In genomic region chr1:153900381-153900780, GRCm38 (mm10) we compare ENCODE assay signal across 8 mouse cellular contexts. TPM values are rescaled to one million over a fixed set of nuclear protein-coding genes. Genes with fewer than 3 reads are reported as not detected.
DNase-seq lines count a peak whose midpoint lies in the region; ATAC-seq and TF ChIP-seq lines count a peak whose summit lies in the region.

No protein-coding gene starts in this region.

- H3K9me3 ChIP-seq in forebrain, embryonic 13.5 days (replicated peaks): no peaks in the 10 kb centered on the region
- no peaks in the 10 kb centered on the region for H3K9me3 ChIP-seq in kidney, postnatal 0 days (replicated peaks; ENCODE audit: low read length)
- H3K9me3 ChIP-seq in midbrain, embryonic 14.5 days (ENCODE audit: control insufficient read depth, low read length): no peaks in the 10 kb centered on the region

- TF ChIP-seq POLR2A in lung, adult 2 months (IDR thresholded peaks at IDR 0.05; ENCODE audit: borderline replicate concordance, extremely low read depth, low read depth, low read length): no peak; the same call in 1 of the 2 replicates

- ATAC-seq in forebrain, embryonic 13.5 days: peak; percentile 41
- ATAC-seq in kidney, postnatal 0 days (replicated peaks; ENCODE audit: low FRiP score, low read depth): peak; percentile 9
- peak; percentile 60 for ATAC-seq in midbrain, embryonic 14.5 days (ENCODE audit: low FRiP score, low TSS enrichment)

- H3K4me1 ChIP-seq in lung, adult 2 months (ENCODE audit: control insufficient read depth, insufficient read depth, low read length): peaks cover 5% of the 10 kb centered on the region
- H3K4me1 ChIP-seq in forebrain, embryonic 13.5 days: peaks cover 38% of the 10 kb centered on the region
- 0 out of 2 replicates have a peak, but pooled peaks cover 7% of the 10 kb centered on the region for H3K4me1 ChIP-seq in kidney, postnatal 0 days (replicated peaks; ENCODE audit: insufficient read depth, low read length)
- H3K4me1 ChIP-seq in midbrain, embryonic 14.5 days (ENCODE audit: control insufficient read depth, insufficient read depth, low read length): peaks cover 27% of the 10 kb centered on the region

- H3K27me3 ChIP-seq in forebrain, embryonic 13.5 days: no peaks in the 10 kb centered on the region
- no peaks in the 10 kb centered on the region for H3K27me3 ChIP-seq in kidney, postnatal 0 days (ENCODE audit: insufficient read depth, low read length)
- no peaks in the 10 kb centered on the region for H3K27me3 ChIP-seq in midbrain, embryonic 14.5 days (ENCODE audit: control insufficient read depth, insufficient read depth, low read length)

- peak overlapping the region; percentile 99 for H3K4me3 ChIP-seq in lung, adult 2 months (replicated peaks; ENCODE audit: extremely low read depth, low read depth, low read length)
- H3K4me3 ChIP-seq in forebrain, embryonic 13.5 days: peak overlapping the region; percentile 59
- H3K4me3 ChIP-seq in kidney, postnatal 0 days (replicated peaks; ENCODE audit: low read depth, low read length): peak overlapping the region; percentile 89
- H3K4me3 ChIP-seq in midbrain, embryonic 14.5 days (replicated peaks; ENCODE audit: low read depth, low read length): peak overlapping the region; percentile 91

- DNase-seq in lung, adult 2 months: no peak
- no peak for DNase-seq in lung, postnatal 36 days
- DNase-seq in adipocyte (ENCODE audit: low spot score): peak; percentile 46
- DNase-seq in kidney, postnatal 0 days (ENCODE audit: low spot score): peak; percentile 56
- DNase-seq in midbrain, embryonic 14.5 days: no peak
- no peak for DNase-seq in thymus, postnatal 10 days (ENCODE audit: low spot score in 2 of 2)
- DNase-seq in layer of hippocampus, adult 8-10 months (ENCODE audit: low spot score in 2 of 2): no peak

- under 1% methylated on average over 36 of the region's 36 CpGs for WGBS in lung, adult 2 months
- under 1% methylated on average over 36 of the region's 36 CpGs for WGBS in forebrain, embryonic 13.5 days
- WGBS in kidney, postnatal 0 days: 0% methylated on average over 34 of the region's 36 CpGs
- under 1% methylated on average over 36 of the region's 36 CpGs for WGBS in midbrain, embryonic 14.5 days

- H3K27ac ChIP-seq in forebrain, embryonic 13.5 days: peak overlapping the region; percentile 97
- peak overlapping the region; percentile 96 for H3K27ac ChIP-seq in kidney, postnatal 0 days
- H3K27ac ChIP-seq in midbrain, embryonic 14.5 days (replicated peaks; ENCODE audit: low read depth, low read length): peak overlapping the region; percentile 97

- H3K4me2 ChIP-seq in forebrain, embryonic 13.5 days: peak overlapping the region; percentile 81
- peak overlapping the region; percentile 87 for H3K4me2 ChIP-seq in kidney, postnatal 0 days (ENCODE audit: low read length)
- peak overlapping the region; percentile 87 for H3K4me2 ChIP-seq in midbrain, embryonic 14.5 days (ENCODE audit: low read length)

- H3K36me3 ChIP-seq in forebrain, embryonic 13.5 days (ENCODE audit: poor library complexity, severe bottlenecking): peaks cover 27% of the 10 kb centered on the region
- peaks cover 21% of the 10 kb centered on the region for H3K36me3 ChIP-seq in kidney, postnatal 0 days (ENCODE audit: insufficient read depth, low read length)
- peaks cover 26% of the 10 kb centered on the region for H3K36me3 ChIP-seq in midbrain, embryonic 14.5 days (ENCODE audit: control insufficient read depth, insufficient read depth, low read length)

- TF ChIP-seq CTCF in lung, adult 2 months (IDR thresholded peaks at IDR 0.05; ENCODE audit: insufficient read depth, low read length): no peak
- TF ChIP-seq CTCF in kidney, postnatal 0 days (IDR thresholded peaks at IDR 0.05; ENCODE audit: low read depth): no peak

- H3K9ac ChIP-seq in forebrain, embryonic 13.5 days: peak overlapping the region; percentile 78
- peak overlapping the region; percentile 92 for H3K9ac ChIP-seq in kidney, postnatal 0 days (ENCODE audit: low read depth, low read length)
- H3K9ac ChIP-seq in midbrain, embryonic 14.5 days (replicated peaks; ENCODE audit: low read length): peak overlapping the region; percentile 92

RNA-seq across cellular contexts. Expression of gene Teddm2, which starts 0.4 kb away (rescaled TPM):
- 0.43 and 0.44 TPM in 2 replicates for polyA plus RNA-seq in lung, adult 2 months (2012; rRNA removed)
- 1.0 and 1.3 TPM in 2 replicates for polyA plus RNA-seq in forebrain, embryonic 13.5 days (2015; fragmentation: Nextera tagmentation; extraction: Ambion mirVana)
- polyA plus RNA-seq in kidney, postnatal 0 days (2015; fragmentation: Nextera tagmentation; extraction: Ambion mirVana): 0.52 and 0.63 TPM in 2 replicates
- polyA plus RNA-seq in midbrain, embryonic 14.5 days (2014; fragmentation: Nextera tagmentation; extraction: Ambion mirVana): 0.80 and 0.94 TPM in 2 replicates
- 1 to 10 TPM; 2.2 to 3.9 (median 2.3) TPM for total RNA-seq in layer of hippocampus, adult 8-10 months (2022)

RNA-seq across cellular contexts. Expression of gene Glul, which starts 0.6 kb away (rescaled TPM):
- 190 and 219 TPM in 2 replicates for polyA plus RNA-seq in lung, adult 2 months (2012; rRNA removed)
- 106 and 121 TPM in 2 replicates for polyA plus RNA-seq in forebrain, embryonic 13.5 days (2015; fragmentation: Nextera tagmentation; extraction: Ambion mirVana)
- polyA plus RNA-seq in kidney, postnatal 0 days (2015; fragmentation: Nextera tagmentation; extraction: Ambion mirVana): 226 and 230 TPM in 2 replicates
- polyA plus RNA-seq in midbrain, embryonic 14.5 days (2014; fragmentation: Nextera tagmentation; extraction: Ambion mirVana): 130 and 155 TPM in 2 replicates
- 1,000 to 10,000 TPM; 1,586 to 2,043 (median 1,837) TPM for total RNA-seq in layer of hippocampus, adult 8-10 months (2022)

RNA-seq across cellular contexts. Expression of gene Teddm1a, which starts 8.8 kb away (rescaled TPM):
- not detected in 2 replicates for polyA plus RNA-seq in lung, adult 2 months (2012; rRNA removed)
- polyA plus RNA-seq in forebrain, embryonic 13.5 days (2015; fragmentation: Nextera tagmentation; extraction: Ambion mirVana): 0.15 TPM in 1 of 2 replicates, not detected in the other
- polyA plus RNA-seq in kidney, postnatal 0 days (2015; fragmentation: Nextera tagmentation; extraction: Ambion mirVana): not detected in 2 replicates
- not detected in 2 replicates for polyA plus RNA-seq in midbrain, embryonic 14.5 days (2014; fragmentation: Nextera tagmentation; extraction: Ambion mirVana)
- total RNA-seq in layer of hippocampus, adult 8-10 months (2022): not detected

RNA-seq across cellular contexts. Expression of gene Teddm1b, which starts 26.2 kb away (rescaled TPM):
- not detected in 2 replicates for polyA plus RNA-seq in lung, adult 2 months (2012; rRNA removed)
- polyA plus RNA-seq in forebrain, embryonic 13.5 days (2015; fragmentation: Nextera tagmentation; extraction: Ambion mirVana): 0.97 and 1.3 TPM in 2 replicates
- 0.11 and 0.23 TPM in 2 replicates for polyA plus RNA-seq in kidney, postnatal 0 days (2015; fragmentation: Nextera tagmentation; extraction: Ambion mirVana)
- 0.50 and 0.55 TPM in 2 replicates for polyA plus RNA-seq in midbrain, embryonic 14.5 days (2014; fragmentation: Nextera tagmentation; extraction: Ambion mirVana)
- not detected for total RNA-seq in layer of hippocampus, adult 8-10 months (2022)

RNA-seq across cellular contexts. Expression of gene Rgsl1, which starts 56.4 kb away (rescaled TPM):
- polyA plus RNA-seq in lung, adult 2 months (2012; rRNA removed): 0.08 and 0.25 TPM in 2 replicates
- 0.05 and 0.19 TPM in 2 replicates for polyA plus RNA-seq in forebrain, embryonic 13.5 days (2015; fragmentation: Nextera tagmentation; extraction: Ambion mirVana)
- polyA plus RNA-seq in kidney, postnatal 0 days (2015; fragmentation: Nextera tagmentation; extraction: Ambion mirVana): not detected in 2 replicates
- 0.15 and 0.20 TPM in 2 replicates for polyA plus RNA-seq in midbrain, embryonic 14.5 days (2014; fragmentation: Nextera tagmentation; extraction: Ambion mirVana)
- total RNA-seq in layer of hippocampus, adult 8-10 months (2022): 1 to 10 TPM in 3 of 4 experiments, under 1 TPM in 1; 0.90 to 1.3 (median 1.2) TPM

Comparison
In these comparisons a context has a peak if more than half of its experiments do, and no peak if none do; other contexts are left out.
1. DNase-seq: peak in adipocyte (single experiment) and kidney, postnatal 0 days (single experiment); none in lung, adult 2 months (single experiment), lung, postnatal 36 days (single experiment), midbrain, embryonic 14.5 days (single experiment), thymus, postnatal 10 days (0 of 2) and layer of hippocampus, adult 8-10 months (0 of 2).
2. ATAC-seq: peak in every context shown above with its lines; median percentile 60 in midbrain, embryonic 14.5 days; 41 in forebrain, embryonic 13.5 days; 9 in kidney, postnatal 0 days.
3. Peak in every context shown above with its lines, with median percentiles within 50 percentile points of each other: H3K4me3 ChIP-seq, H3K27ac ChIP-seq, H3K4me2 ChIP-seq and H3K9ac ChIP-seq.